Mouse (Mus musculus): ENCODE results near the gene Plpp3. TPM values are rescaled to one million over a fixed set of nuclear protein-coding genes. Genes with fewer than 3 reads are reported as not detected.

The Plpp3 gene
- polyA plus RNA-seq, 1 experiment: 44.4 TPM

GRCm38 (mm10) chr4:105196993-105197765 lies 40.0 kb downstream of the Plpp3 start:
- no peak for TF ChIP-seq CTCF (IDR thresholded peaks at IDR 0.05; ENCODE audit: borderline replicate concordance, insufficient read depth, low read length)
- TF ChIP-seq POLR2A (IDR thresholded peaks at IDR 0.05; ENCODE audit: low read depth, low read length): no peak
- no peak overlapping the region for H3K27ac ChIP-seq (ENCODE audit: insufficient read depth, low read length)
- no peak overlapping the region for H3K4me3 ChIP-seq (ENCODE audit: insufficient read depth, low read length)
- peaks cover 7% of the 10 kb centered on the region for H3K4me1 ChIP-seq (ENCODE audit: control insufficient read depth, insufficient read depth, low read length)

DNA sequence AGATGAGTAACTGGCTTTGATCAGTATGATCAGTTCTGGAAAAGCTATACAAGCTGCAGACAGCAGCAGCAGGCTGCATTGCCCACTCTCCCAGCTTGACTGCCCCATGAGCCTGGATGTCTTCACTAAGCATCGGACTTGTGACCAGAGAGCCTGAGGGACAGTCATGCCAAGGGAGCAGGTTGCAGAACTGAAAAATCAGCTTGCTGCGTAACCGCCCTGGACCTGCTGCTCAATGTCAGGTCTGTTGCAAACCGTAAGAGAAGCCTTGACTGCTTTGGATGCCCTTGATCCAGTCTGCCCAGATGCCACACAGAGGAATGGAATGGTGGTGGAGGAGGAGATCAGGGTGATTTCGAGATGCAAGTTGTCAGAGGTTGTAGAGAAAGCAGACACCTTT lies 41.5 kb downstream of the Plpp3 start:
- H3K4me1 ChIP-seq (ENCODE audit: control insufficient read depth, insufficient read depth, low read length): peaks cover 7% of the 10 kb centered on the region
- no peak overlapping the region for H3K4me3 ChIP-seq (ENCODE audit: insufficient read depth, low read length)
- no peak overlapping the region for H3K27ac ChIP-seq (ENCODE audit: insufficient read depth, low read length)
- TF ChIP-seq CTCF (IDR thresholded peaks at IDR 0.05; ENCODE audit: borderline replicate concordance, insufficient read depth, low read length) (no peak), POLR2A (IDR thresholded peaks at IDR 0.05; ENCODE audit: low read depth, low read length) (no peak)

GRCm38 (mm10) chr4:105199345-105199744 lies 42.2 kb downstream of the Plpp3 start:
- H3K4me3 ChIP-seq (ENCODE audit: insufficient read depth, low read length): no peak overlapping the region
- H3K27ac ChIP-seq (ENCODE audit: insufficient read depth, low read length): no peak overlapping the region
- H3K4me1 ChIP-seq (ENCODE audit: control insufficient read depth, insufficient read depth, low read length): peaks cover 7% of the 10 kb centered on the region
- TF ChIP-seq POLR2A (IDR thresholded peaks at IDR 0.05; ENCODE audit: low read depth, low read length) (no peak), CTCF (IDR thresholded peaks at IDR 0.05; ENCODE audit: borderline replicate concordance, insufficient read depth, low read length) (no peak)

DNA sequence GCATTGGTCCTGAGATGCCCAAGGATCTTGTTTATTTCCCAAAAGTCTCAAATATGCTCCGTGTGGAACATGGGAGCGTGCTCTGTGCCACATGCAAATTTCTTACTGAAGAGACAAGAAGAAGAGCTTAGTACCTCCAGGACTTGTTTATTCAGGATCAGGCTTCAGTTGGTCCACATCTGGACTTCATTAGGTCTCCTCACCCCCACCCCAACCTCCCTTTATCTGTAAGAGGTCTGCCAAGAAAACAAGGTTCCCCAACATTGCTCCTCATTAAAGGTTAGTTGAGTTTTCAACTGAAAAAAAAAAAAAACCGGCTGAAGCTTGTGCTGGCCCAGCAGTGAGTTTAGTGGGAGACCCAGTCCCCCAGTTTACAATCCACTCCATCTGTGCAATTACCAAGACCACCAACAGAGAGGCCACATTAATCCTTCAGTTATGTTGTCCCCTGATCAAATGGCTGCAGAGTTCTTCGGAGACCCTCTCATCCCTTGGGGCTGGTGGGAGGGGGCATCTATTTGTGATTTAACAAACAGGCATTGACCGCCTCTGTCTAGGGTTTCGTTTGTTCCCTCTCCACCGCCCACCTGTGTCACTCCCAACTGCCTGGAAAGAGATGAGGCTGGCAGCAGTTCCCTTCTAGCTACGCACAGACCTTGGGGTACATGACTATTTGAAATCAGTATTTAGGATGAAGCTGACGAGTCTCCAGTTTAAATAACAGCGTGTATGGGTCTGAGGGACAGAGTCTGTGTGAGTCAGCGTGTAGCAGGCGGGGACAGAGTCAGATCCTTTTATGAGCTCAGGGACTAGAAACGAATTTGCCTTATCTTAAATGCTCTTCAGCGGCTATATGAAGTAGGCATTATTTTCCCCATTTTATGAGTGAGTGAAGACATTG lies 43.7 kb downstream of the Plpp3 start:
- TF ChIP-seq POLR2A (IDR thresholded peaks at IDR 0.05; ENCODE audit: low read depth, low read length) (no peak), CTCF (IDR thresholded peaks at IDR 0.05; ENCODE audit: borderline replicate concordance, insufficient read depth, low read length) (no peak)
- Histone ChIP-seq H3K4me3 (ENCODE audit: insufficient read depth, low read length) (no peak overlapping the region), H3K4me1 (ENCODE audit: control insufficient read depth, insufficient read depth, low read length) (peaks cover 11% of the 10 kb centered on the region), H3K27ac (ENCODE audit: insufficient read depth, low read length) (no peak overlapping the region)

DNA sequence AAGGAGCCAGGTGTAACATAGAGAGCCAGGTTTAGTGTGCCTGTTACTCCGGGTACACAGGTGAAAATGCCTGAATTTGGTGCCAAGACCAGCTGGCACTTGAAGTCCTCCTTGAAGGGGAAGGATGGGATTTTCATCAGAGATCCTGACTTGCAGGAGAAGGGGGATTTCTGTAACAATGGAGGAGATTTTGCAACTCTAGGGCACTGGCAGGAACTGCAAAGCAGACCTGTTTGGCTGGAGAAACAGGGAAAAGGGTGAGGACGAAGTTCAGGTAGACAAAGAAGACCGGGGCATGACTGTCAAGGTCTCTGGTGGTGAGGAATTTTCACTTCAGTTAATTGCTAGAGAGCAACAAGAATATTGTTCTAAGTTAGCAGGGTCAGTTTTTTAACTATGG lies 45.3 kb downstream of the Plpp3 start:
- TF ChIP-seq CTCF (IDR thresholded peaks at IDR 0.05; ENCODE audit: borderline replicate concordance, insufficient read depth, low read length): no peak
- no peak for TF ChIP-seq POLR2A (IDR thresholded peaks at IDR 0.05; ENCODE audit: low read depth, low read length)
- H3K27ac ChIP-seq (ENCODE audit: insufficient read depth, low read length): no peak overlapping the region

GRCm38 (mm10) chr4:105203303-105203761 lies 46.2 kb downstream of the Plpp3 start:
- Histone ChIP-seq H3K4me3 (ENCODE audit: insufficient read depth, low read length) (no peak overlapping the region), H3K4me1 (ENCODE audit: control insufficient read depth, insufficient read depth, low read length) (peaks cover 21% of the 10 kb centered on the region), H3K27ac (ENCODE audit: insufficient read depth, low read length) (no peak overlapping the region)
- TF ChIP-seq CTCF (IDR thresholded peaks at IDR 0.05; ENCODE audit: borderline replicate concordance, insufficient read depth, low read length) (no peak), POLR2A (IDR thresholded peaks at IDR 0.05; ENCODE audit: low read depth, low read length) (no peak)

More for the DNA sequence above, 45.3 kb downstream of the Plpp3 start:
- Histone ChIP-seq H3K4me3 (ENCODE audit: insufficient read depth, low read length) (no peak overlapping the region), H3K4me1 (ENCODE audit: control insufficient read depth, insufficient read depth, low read length) (peaks cover 21% of the 10 kb centered on the region)

DNA sequence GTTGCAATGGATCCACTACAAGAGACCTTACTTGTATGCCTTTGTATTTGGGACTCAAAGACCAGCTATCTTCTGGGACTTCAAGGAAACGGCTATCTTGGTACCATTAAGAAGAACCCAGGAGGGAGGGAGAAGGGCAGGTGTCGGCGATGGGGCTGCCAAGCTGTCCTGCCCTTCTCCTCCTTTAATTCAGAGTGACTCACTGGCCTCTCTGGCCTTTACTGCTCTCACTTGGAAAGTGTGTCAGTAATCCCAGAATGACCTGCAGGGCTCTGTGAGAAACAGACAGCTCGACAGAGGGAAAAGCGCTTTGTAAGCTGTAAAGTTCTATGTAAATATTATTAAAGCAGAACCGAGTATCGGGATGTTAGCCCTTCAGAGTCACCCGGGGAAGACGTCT lies 46.9 kb downstream of the Plpp3 start:
- H3K4me1 ChIP-seq (ENCODE audit: control insufficient read depth, insufficient read depth, low read length): peaks cover 21% of the 10 kb centered on the region
- TF ChIP-seq CTCF (IDR thresholded peaks at IDR 0.05; ENCODE audit: borderline replicate concordance, insufficient read depth, low read length): no peak
- no peak for TF ChIP-seq POLR2A (IDR thresholded peaks at IDR 0.05; ENCODE audit: low read depth, low read length)
- H3K27ac ChIP-seq (ENCODE audit: insufficient read depth, low read length): peak overlapping the region; percentile 55; the same call in 1 of the 2 replicates
- no peak overlapping the region for H3K4me3 ChIP-seq (ENCODE audit: insufficient read depth, low read length)

- Histone ChIP-seq H3K27ac (ENCODE audit: insufficient read depth, low read length) (peak overlapping the region; percentile 55), H3K4me1 (ENCODE audit: control insufficient read depth, insufficient read depth, low read length) (peaks cover 21% of the 10 kb centered on the region), H3K4me3 (ENCODE audit: insufficient read depth, low read length) (no peak overlapping the region)
- TF ChIP-seq POLR2A (IDR thresholded peaks at IDR 0.05; ENCODE audit: low read depth, low read length) (no peak), CTCF (IDR thresholded peaks at IDR 0.05; ENCODE audit: borderline replicate concordance, insufficient read depth, low read length) (no peak)
Observed at GRCm38 (mm10) chr4:105205045-105205851, 48.1 kb downstream of the Plpp3 start.

GRCm38 (mm10) chr4:105206102-105206501 lies 49.0 kb downstream of the Plpp3 start:
- H3K4me1 ChIP-seq (ENCODE audit: control insufficient read depth, insufficient read depth, low read length): peaks cover 14% of the 10 kb centered on the region
- H3K4me3 ChIP-seq (ENCODE audit: insufficient read depth, low read length): no peak overlapping the region
- peak overlapping the region; percentile 42 for H3K27ac ChIP-seq (ENCODE audit: insufficient read depth, low read length)
- TF ChIP-seq CTCF (IDR thresholded peaks at IDR 0.05; ENCODE audit: borderline replicate concordance, insufficient read depth, low read length) (no peak), POLR2A (IDR thresholded peaks at IDR 0.05; ENCODE audit: low read depth, low read length) (no peak)
